24 mouse cellular contexts compared by ENCODE assay signal in the genomic region with DNA sequence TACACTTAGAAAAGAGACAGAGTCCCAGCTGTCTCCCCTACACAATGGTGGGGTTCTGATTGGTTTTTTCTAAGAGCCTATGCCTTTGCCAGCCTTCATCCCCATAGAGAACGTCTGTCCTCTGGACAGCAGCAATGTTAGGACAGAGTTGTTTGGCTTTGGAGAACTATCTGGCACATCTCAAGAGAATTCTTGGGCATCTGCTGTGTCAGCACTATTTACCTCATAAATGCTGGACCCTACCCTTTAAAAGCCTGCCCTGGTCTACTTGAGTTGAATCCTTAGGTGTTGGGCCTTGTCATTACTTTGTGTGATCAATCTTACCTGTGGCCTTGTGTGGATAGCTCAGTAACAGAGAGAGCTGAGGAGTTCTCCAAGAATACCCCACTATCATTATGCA.
DNase-seq lines count a peak whose midpoint lies in the region; ATAC-seq and TF ChIP-seq lines count a peak whose summit lies in the region.
"Had no signal": no experiment of that assay in that cellular context is flagged by ENCODE, and none has a peak within 500 bp of the region (broad histone marks: within the 10 kb centered on the region; RNA-seq: fewer than 3 reads in every experiment).

No protein-coding gene starts in this region.

- no peaks in the 10 kb centered on the region for H3K9me3 ChIP-seq in hindbrain, postnatal 0 days (ENCODE audit: low read length)
- H3K9me3 ChIP-seq in hindbrain, embryonic 11.5 days (ENCODE audit: control insufficient read depth, low read length) = no peaks in the 10 kb centered on the region
- H3K9me3 ChIP-seq in CH12.LX (replicated peaks; ENCODE audit: low read length) = no peaks in the 10 kb centered on the region
- H3K9me3 ChIP-seq in liver, embryonic 16.5 days (replicated peaks; ENCODE audit: control insufficient read depth, low read length) = no peaks in the 10 kb centered on the region
- H3K9me3 ChIP-seq: hindbrain, embryonic 10.5 days; midbrain, embryonic 13.5 days had no signal

- H3K4me3 ChIP-seq in hindbrain, postnatal 0 days (ENCODE audit: low read length) = no peak overlapping the region
- H3K4me3 ChIP-seq in hindbrain, embryonic 11.5 days (ENCODE audit: low read depth, low read length) = no peak overlapping the region
- H3K4me3 ChIP-seq in CH12.LX (replicated peaks in 1 of 3; ENCODE audit: low read depth in 2 of 3, low read length in 2 of 3, poor library complexity in 1 of 3) = peak overlapping the region in 2 of 3 experiments; percentile 18 to 23
- no peak overlapping the region for H3K4me3 ChIP-seq in liver, embryonic 16.5 days (ENCODE audit: low read depth, low read length)
- H3K4me3 ChIP-seq: hindbrain, embryonic 10.5 days; midbrain, embryonic 13.5 days had no signal

- TF ChIP-seq RAD21 in CH12.LX (IDR thresholded peaks at IDR 0.05; ENCODE audit: low read depth, low read length) = no peak

- H3K4me2 ChIP-seq in hindbrain, postnatal 0 days (ENCODE audit: low read depth, low read length) = no peak overlapping the region
- no peak overlapping the region for H3K4me2 ChIP-seq in hindbrain, embryonic 11.5 days (replicated peaks; ENCODE audit: low read depth, low read length)
- H3K4me2 ChIP-seq in CH12.LX (ENCODE audit: insufficient read depth, low read depth, poor library complexity, severe bottlenecking) = peak overlapping the region; percentile 93
- H3K4me2 ChIP-seq in liver, embryonic 16.5 days (ENCODE audit: low read depth, low read length) = no peak overlapping the region
- H3K4me2 ChIP-seq: midbrain, embryonic 13.5 days had no signal

- H3K9ac ChIP-seq in hindbrain, postnatal 0 days (replicated peaks; ENCODE audit: low read length) = no peak overlapping the region
- H3K9ac ChIP-seq in hindbrain, embryonic 11.5 days (ENCODE audit: low read depth, low read length) = no peak overlapping the region
- peak overlapping the region; percentile 37 for H3K9ac ChIP-seq in CH12.LX (ENCODE audit: insufficient read depth, low read depth)
- H3K9ac ChIP-seq in liver, embryonic 16.5 days (ENCODE audit: low read depth, low read length) = no peak overlapping the region; the same call in 1 of the 2 replicates
- H3K9ac ChIP-seq: forebrain, postnatal 0 days; midbrain, embryonic 13.5 days had no signal

- H3K36me3 ChIP-seq in hindbrain, postnatal 0 days (ENCODE audit: insufficient read depth, low read length) = no peaks in the 10 kb centered on the region
- no peaks in the 10 kb centered on the region for H3K36me3 ChIP-seq in hindbrain, embryonic 11.5 days (ENCODE audit: control insufficient read depth, insufficient read depth, low read length)
- H3K36me3 ChIP-seq in CH12.LX (replicated peaks in 1 of 2; ENCODE audit: control insufficient read depth in 1 of 2, insufficient read depth in 1 of 2, low read length in 1 of 2) = peaks cover 8 to 42% of the 10 kb centered on the region in 2 experiments
- H3K36me3 ChIP-seq in liver, embryonic 16.5 days (ENCODE audit: control insufficient read depth, insufficient read depth) = no peaks in the 10 kb centered on the region
- H3K36me3 ChIP-seq: hindbrain, embryonic 10.5 days; midbrain, embryonic 13.5 days had no signal

- no peaks in the 10 kb centered on the region; the same call in 1 of the 2 replicates for H3K79me2 ChIP-seq in CH12.LX (replicated peaks; ENCODE audit: control insufficient read depth, extremely low read depth, insufficient read depth, poor library complexity, severe bottlenecking)

- in situ Hi-C loops in CH12.LX (cut with MboI; ENCODE audit: low pct_ligation_motif_present, low pct_unique_long_range_greater_than_20kb, low sequenced_read_pairs) = loop anchor here (5.0 kb wide), 1 partner anchor 49 kb away; no protein-coding TSS in a partner anchor

- dilution Hi-C loops in CH12.LX (cut with MboI; ENCODE audit: extremely low pct_ligation_motif_present, extremely low pct_unique_long_range_greater_than_20kb, low sequenced_read_pairs) = no loop called here

- no peak for TF ChIP-seq CTCF in hindbrain, postnatal 0 days (IDR thresholded peaks at IDR 0.05; ENCODE audit: low read depth)
- no peak for TF ChIP-seq CTCF in CH12.LX (conservative IDR thresholded peaks at IDR 0.05 in 1 of 2, IDR thresholded peaks at IDR 0.05 in 1 of 2; ENCODE audit: low read depth in 2 of 2, low read length in 2 of 2)

- TF ChIP-seq POLR2A in CH12.LX (IDR thresholded peaks at IDR 0.05; ENCODE audit: low read depth, low read length) = no peak

- 0 out of 2 replicates have a peak, but pooled peaks have one; percentile 24 for ATAC-seq in hindbrain, postnatal 0 days
- ATAC-seq in hindbrain, embryonic 11.5 days (ENCODE audit: low FRiP score) = no peak
- no peak for ATAC-seq in liver, embryonic 16.5 days (ENCODE audit: low read depth)
- no peak for ATAC-seq in inflammation-experienced regulatory T-cells, adult 6 months
- ATAC-seq: hindbrain, embryonic 16.5 days; midbrain, embryonic 13.5 days had no signal

- no peak for DNase-seq in hindbrain, postnatal 0 days (ENCODE audit: low spot score)
- DNase-seq in hindbrain, embryonic 11.5 days (ENCODE audit: low spot score) = no peak
- DNase-seq in CH12.LX (ENCODE audit: extremely low read depth) = no peak
- peak; percentile 43 for DNase-seq in induced T-regulatory cell, adult 2 months (ENCODE audit: low read depth)
- no peak for DNase-seq in thymus, postnatal 14 days
- DNase-seq: adrenal gland, postnatal 25 days; cerebellum, adult 2 months; cerebellum, postnatal 14 days; forebrain, postnatal 0 days; heart, adult 18-20 months; heart, postnatal 14 days; kidney, adult 11 months; kidney, postnatal 14 days; layer of hippocampus, adult 9-11 months; lung, postnatal 36 days; right cerebral cortex, postnatal 25 days; thymus, adult 18-20 months; thymus, postnatal 4 days had no signal

- no peak for TF ChIP-seq EP300 in CH12.LX (IDR thresholded peaks at IDR 0.05; ENCODE audit: low read length)

- H3K4me1 ChIP-seq in hindbrain, postnatal 0 days (ENCODE audit: insufficient read depth, low read length) = no peaks in the 10 kb centered on the region
- H3K4me1 ChIP-seq in hindbrain, embryonic 11.5 days (replicated peaks; ENCODE audit: control insufficient read depth, insufficient read depth, low read length) = no peaks in the 10 kb centered on the region
- peaks cover 19 to 52% of the 10 kb centered on the region in 2 experiments for H3K4me1 ChIP-seq in CH12.LX (ENCODE audit: control insufficient read depth in 1 of 2, insufficient read depth in 2 of 2)
- peaks cover 65% of the 10 kb centered on the region for H3K4me1 ChIP-seq in liver, embryonic 16.5 days (ENCODE audit: control insufficient read depth, low read depth, low read length)

- no peak overlapping the region for H3K27ac ChIP-seq in hindbrain, postnatal 0 days
- H3K27ac ChIP-seq in hindbrain, embryonic 11.5 days (ENCODE audit: low read depth, low read length) = no peak overlapping the region
- H3K27ac ChIP-seq in CH12.LX (ENCODE audit: insufficient read depth, low read depth) = no peak overlapping the region
- H3K27ac ChIP-seq in liver, embryonic 16.5 days (ENCODE audit: low read length) = peak overlapping the region; percentile 88
- H3K27ac ChIP-seq: hindbrain, embryonic 10.5 days; midbrain, embryonic 13.5 days; stomach, postnatal 0 days had no signal

- WGBS in hindbrain, postnatal 0 days = 50% methylated on average over 1 of the region's 1 CpGs
- 68% methylated on average over 1 of the region's 1 CpGs for WGBS in hindbrain, embryonic 11.5 days
- 64% methylated on average over 1 of the region's 1 CpGs for WGBS in liver, embryonic 16.5 days (ENCODE audit: insufficient replicate concordance)

- no peaks in the 10 kb centered on the region for H3K27me3 ChIP-seq in hindbrain, postnatal 0 days (ENCODE audit: insufficient read depth, low read length)
- no peaks in the 10 kb centered on the region for H3K27me3 ChIP-seq in hindbrain, embryonic 11.5 days (ENCODE audit: control insufficient read depth, insufficient read depth, low read length)
- H3K27me3 ChIP-seq in CH12.LX (replicated peaks) = no peaks in the 10 kb centered on the region
- H3K27me3 ChIP-seq in liver, embryonic 16.5 days (ENCODE audit: control insufficient read depth, insufficient read depth, low read depth, low read length) = no peaks in the 10 kb centered on the region
- H3K27me3 ChIP-seq: midbrain, embryonic 13.5 days had no signal

TF ChIP-seq in CH12.LX, 34 proteins besides CTCF, POLR2A, EP300 and RAD21:
- TF ChIP-seq SIN3A (IDR thresholded peaks at IDR 0.05; ENCODE audit: low read length) = no peak
- TF ChIP-seq MAFK (IDR thresholded peaks at IDR 0.05; ENCODE audit: insufficient replicate concordance, low read length) = peak; percentile 93

Comparison
In these comparisons a context has a peak if more than half of its experiments do, and no peak if none do; other contexts are left out.
1. H3K4me3 ChIP-seq: peak in CH12.LX (2 of 3); none in hindbrain, postnatal 0 days (single experiment), hindbrain, embryonic 11.5 days (single experiment) and liver, embryonic 16.5 days (single experiment).